14 mouse cellular contexts compared by ENCODE assay signal in the genomic region with DNA sequence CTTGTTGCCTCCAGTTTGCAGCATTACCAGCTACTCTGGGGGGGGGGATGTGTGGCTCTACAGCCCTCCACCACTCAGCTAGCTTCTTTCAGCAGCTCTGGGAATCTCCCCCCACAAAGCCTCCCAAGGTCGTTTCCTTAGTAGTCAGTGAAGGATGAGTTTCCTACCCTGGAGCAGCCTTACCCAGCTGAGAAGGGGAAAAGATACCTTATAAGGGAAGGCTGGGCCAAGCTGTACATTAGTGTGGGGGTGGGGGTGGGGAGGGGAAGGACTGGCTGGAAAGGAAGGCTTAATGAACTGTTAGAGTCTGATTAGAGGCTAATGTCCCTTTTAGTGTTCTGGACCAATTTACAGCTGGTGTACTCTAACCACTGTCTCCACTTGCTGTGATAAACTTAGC.
DNase-seq lines count a peak whose midpoint lies in the region; ATAC-seq lines count a peak whose summit lies in the region.
"Had no signal": no experiment of that assay in that cellular context is flagged by ENCODE, and none has a peak within 500 bp of the region (broad histone marks: within the 10 kb centered on the region; RNA-seq: fewer than 3 reads in every experiment).

No protein-coding gene starts in this region.

- H3K4me3 ChIP-seq in kidney, embryonic 16.5 days (ENCODE audit: low read length), result no peak overlapping the region
- no peak overlapping the region for H3K4me3 ChIP-seq in hindbrain, embryonic 10.5 days
- H3K4me3 ChIP-seq in liver, embryonic 12.5 days, result no peak overlapping the region
- H3K4me3 ChIP-seq: embryonic facial prominence, embryonic 13.5 days; midbrain, embryonic 10.5 days had no signal

- no peak overlapping the region for H3K9ac ChIP-seq in kidney, embryonic 16.5 days (replicated peaks; ENCODE audit: low read length)
- no peak overlapping the region for H3K9ac ChIP-seq in liver, embryonic 12.5 days
- H3K9ac ChIP-seq: embryonic facial prominence, embryonic 13.5 days; liver, embryonic 14.5 days had no signal

- H3K4me1 ChIP-seq in kidney, embryonic 16.5 days (ENCODE audit: insufficient read depth, low read length), result peaks cover 16% of the 10 kb centered on the region
- peaks cover 27% of the 10 kb centered on the region for H3K4me1 ChIP-seq in hindbrain, embryonic 10.5 days (replicated peaks)
- H3K4me1 ChIP-seq in liver, embryonic 12.5 days, result 0 out of 2 replicates have a peak, but pooled peaks cover 2% of the 10 kb centered on the region

- no peak for DNase-seq in kidney, adult 11 months
- peak; percentile 27 for DNase-seq in embryo, embryonic 10 days (ENCODE audit: low spot score)
- no peak for DNase-seq in hindbrain, embryonic 10.5 days (ENCODE audit: low spot score)
- no peak for DNase-seq in right cerebral cortex, adult 18-20 months
- DNase-seq in adrenal gland, postnatal 4 days (ENCODE audit: low spot score in 2 of 2), result no peak
- DNase-seq: adrenal gland, adult 8-10 months; heart, postnatal 36 days had no signal

- H3K4me2 ChIP-seq in kidney, embryonic 16.5 days (replicated peaks; ENCODE audit: low read depth, low read length), result no peak overlapping the region
- no peak overlapping the region for H3K4me2 ChIP-seq in liver, embryonic 12.5 days
- H3K4me2 ChIP-seq: embryonic facial prominence, embryonic 13.5 days had no signal

- H3K27ac ChIP-seq in kidney, embryonic 16.5 days (ENCODE audit: low read length), result no peak overlapping the region
- 0 out of 2 replicates have a peak overlapping the region, but pooled peaks have one; percentile 35 for H3K27ac ChIP-seq in hindbrain, embryonic 10.5 days
- H3K27ac ChIP-seq in liver, embryonic 12.5 days, result no peak overlapping the region
- H3K27ac ChIP-seq: embryonic facial prominence, embryonic 13.5 days; liver, embryonic 14.5 days; midbrain, embryonic 10.5 days had no signal

- H3K9me3 ChIP-seq in kidney, embryonic 16.5 days (ENCODE audit: low read length), result no peaks in the 10 kb centered on the region
- no peaks in the 10 kb centered on the region for H3K9me3 ChIP-seq in hindbrain, embryonic 10.5 days
- no peaks in the 10 kb centered on the region for H3K9me3 ChIP-seq in liver, embryonic 12.5 days (replicated peaks)
- H3K9me3 ChIP-seq: embryonic facial prominence, embryonic 13.5 days; midbrain, embryonic 10.5 days had no signal

- WGBS in kidney, embryonic 16.5 days, result 0% methylated on average over 1 of the region's 1 CpGs
- 12% methylated on average over 1 of the region's 1 CpGs for WGBS in hindbrain, embryonic 10.5 days
- 21% methylated on average over 1 of the region's 1 CpGs for WGBS in liver, embryonic 12.5 days (ENCODE audit: insufficient replicate concordance)

- no peaks in the 10 kb centered on the region for H3K27me3 ChIP-seq in kidney, embryonic 16.5 days (ENCODE audit: insufficient read depth, low read length)
- no peaks in the 10 kb centered on the region for H3K27me3 ChIP-seq in hindbrain, embryonic 10.5 days (ENCODE audit: insufficient read depth, poor library complexity, severe bottlenecking)
- no peaks in the 10 kb centered on the region for H3K27me3 ChIP-seq in liver, embryonic 12.5 days (replicated peaks)
- H3K27me3 ChIP-seq: embryonic facial prominence, embryonic 13.5 days had no signal

- no peaks in the 10 kb centered on the region for H3K36me3 ChIP-seq in kidney, embryonic 16.5 days (ENCODE audit: insufficient read depth, low read length)
- no peaks in the 10 kb centered on the region for H3K36me3 ChIP-seq in hindbrain, embryonic 10.5 days
- no peaks in the 10 kb centered on the region; the same call in 1 of the 2 replicates for H3K36me3 ChIP-seq in liver, embryonic 12.5 days
- H3K36me3 ChIP-seq: embryonic facial prominence, embryonic 13.5 days; midbrain, embryonic 10.5 days had no signal

- peak; percentile 86 for ATAC-seq in kidney, embryonic 16.5 days (ENCODE audit: low FRiP score, low TSS enrichment)
- ATAC-seq in liver, embryonic 12.5 days, result peak; percentile 32
- ATAC-seq in monocyte, adult 5-6 weeks (replicated peaks; ENCODE audit: insufficient number of reproducible peaks, low FRiP score, low TSS enrichment, poor library complexity, severe bottlenecking), result no peak
- ATAC-seq: forebrain, embryonic 16.5 days had no signal
